Mouse (Mus musculus) neural tube, embryonic 14.5 days (tissue): ENCODE measurements around the gene Aqp9. TPM values are rescaled to one million over a fixed set of nuclear protein-coding genes. Genes with fewer than 3 reads are reported as not detected.
A peak's percentile ranks its signal among the peaks of the same experiment; 100 is the strongest.

Experiments used
- ATAC-seq: fragments of 200-750 bp; cut with Nextera tagmentation; 2 replicates; pipeline ENCODE4 v1.8.0; 2017; ENCODE audit warnings: low read depth, mild to moderate bottlenecking, moderate TSS enrichment, moderate library complexity
- H3K27ac ChIP-seq: fragments of 300-500 bp; sonication (generic); 2 replicates; pipeline ENCODE4 v1.5.1; 2014; ENCODE audit warnings: low read depth, mild to moderate bottlenecking, control low read depth, low read length, moderate library complexity, mixed read lengths
- H3K27me3 ChIP-seq: fragments of 300-500 bp; sonication (generic); 2 replicates; pipeline ENCODE4 v1.6.1; 2014; ENCODE audit warnings: low read length; ENCODE audit not compliant: control insufficient read depth, insufficient read depth
- H3K36me3 ChIP-seq: fragments of 300-500 bp; sonication (generic); 2 replicates; pipeline ENCODE4 v1.6.1; 2014; ENCODE audit warnings: low read length, mixed read lengths; ENCODE audit not compliant: control insufficient read depth, insufficient read depth
- H3K4me1 ChIP-seq: fragments of 300-500 bp; sonication (generic); 2 replicates; pipeline ENCODE4 v1.6.1; 2014; ENCODE audit warnings: low read length; ENCODE audit not compliant: control insufficient read depth, insufficient read depth
- H3K4me2 ChIP-seq: fragments of 300-500 bp; sonication (generic); 2 replicates; pipeline ENCODE4 v1.6.1; 2014; ENCODE audit warnings: mild to moderate bottlenecking, low read depth, low read length, control low read depth
- H3K4me3 ChIP-seq: fragments of 300-500 bp; sonication (generic); 2 replicates; pipeline ENCODE4 v1.5.1; 2014; ENCODE audit warnings: low read depth, low read length, control low read depth, mixed read lengths
- H3K9ac ChIP-seq: fragments of 300-500 bp; sonication (generic); replicated peaks from 2 replicates; pipeline ENCODE4 v1.6.1; 2014; ENCODE audit warnings: low read depth, mild to moderate bottlenecking, control low read depth, low read length, mixed read lengths
- H3K9me3 ChIP-seq: fragments of 300-500 bp; sonication (generic); 2 replicates; pipeline ENCODE4 v1.6.1; 2016; ENCODE audit warnings: low read length; ENCODE audit not compliant: control insufficient read depth
- WGBS: fragments of 180-500 bp; shearing (Covaris S2); extraction: QIAGEN DNeasy Blood & Tissue Kit; methylation state at CpG from one replicate; pipeline ENCODE4 v1.1.7; 2014; 5-methylcytosine and 5-hydroxymethylcytosine counted together
- polyA plus RNA-seq: library from polyadenylated mRNA; unstranded; fragments of >200 nt; fragmentation: Nextera tagmentation; extraction: Ambion mirVana; gene quantifications from 2 replicates; pipeline ENCODE4 v1.2.1, GENCODE M21; 2014

Gene Aqp9
- polyA plus RNA-seq, 1 experiment from 2014 or later: 0.74 TPM

GRCm38 (mm10) chr9:71174316-71174975 is 6.0 kb upstream of the Aqp9 start:
- H3K4me1 ChIP-seq: no peaks in the 10 kb centered on the region
- H3K9ac ChIP-seq: no peak overlapping the region
- ATAC-seq: no peak
- no peak overlapping the region for H3K4me3 ChIP-seq
- WGBS: 91% methylated on average over 5 of the region's 5 CpGs
- H3K9me3 ChIP-seq: no peaks in the 10 kb centered on the region
- no peak overlapping the region for H3K27ac ChIP-seq
- no peaks in the 10 kb centered on the region for H3K36me3 ChIP-seq
- no peak overlapping the region for H3K4me2 ChIP-seq
- H3K27me3 ChIP-seq: no peaks in the 10 kb centered on the region

GRCm38 (mm10) chr9:71173533-71173932 is 5.1 kb upstream of the Aqp9 start:
- Histone ChIP-seq H3K4me1 (no peaks in the 10 kb centered on the region), H3K36me3 (no peaks in the 10 kb centered on the region), H3K9me3 (no peaks in the 10 kb centered on the region), H3K4me3 (no peak overlapping the region), H3K4me2 (no peak overlapping the region), H3K27ac (no peak overlapping the region), H3K9ac (no peak overlapping the region), H3K27me3 (no peaks in the 10 kb centered on the region)
- no peak for ATAC-seq
- 73% methylated on average over 9 of the region's 9 CpGs for WGBS

- no peaks in the 10 kb centered on the region for H3K36me3 ChIP-seq
- WGBS: 20% methylated on average over 2 of the region's 2 CpGs
- peak overlapping the region; percentile 22; the same call in 1 of the 2 replicates for H3K27ac ChIP-seq
- no peaks in the 10 kb centered on the region for H3K9me3 ChIP-seq
- no peak overlapping the region for H3K9ac ChIP-seq
- H3K4me3 ChIP-seq: no peak overlapping the region
- H3K4me1 ChIP-seq: no peaks in the 10 kb centered on the region
- H3K27me3 ChIP-seq: no peaks in the 10 kb centered on the region
- no peak for ATAC-seq
- no peak overlapping the region for H3K4me2 ChIP-seq
Measured at GRCm38 (mm10) chr9:71167473-71168215, 838 bp downstream of the Aqp9 start.

GRCm38 (mm10) chr9:71166871-71167465 is 1.5 kb downstream of the Aqp9 start:
- H3K4me2 ChIP-seq: no peak overlapping the region
- no peak overlapping the region for H3K9ac ChIP-seq
- H3K27ac ChIP-seq: no peak overlapping the region
- H3K27me3 ChIP-seq: no peaks in the 10 kb centered on the region
- 62% methylated on average over 5 of the region's 5 CpGs for WGBS
- H3K4me1 ChIP-seq: no peaks in the 10 kb centered on the region
- no peak overlapping the region for H3K4me3 ChIP-seq
- no peaks in the 10 kb centered on the region for H3K36me3 ChIP-seq
- no peak for ATAC-seq
- H3K9me3 ChIP-seq: no peaks in the 10 kb centered on the region

- H3K9ac ChIP-seq: no peak overlapping the region
- WGBS: 89% methylated on average over 5 of the region's 5 CpGs
- ATAC-seq: no peak
- no peaks in the 10 kb centered on the region for H3K9me3 ChIP-seq
- H3K36me3 ChIP-seq: no peaks in the 10 kb centered on the region
- no peak overlapping the region for H3K4me2 ChIP-seq
- no peaks in the 10 kb centered on the region for H3K27me3 ChIP-seq
- no peak overlapping the region for H3K4me3 ChIP-seq
- H3K27ac ChIP-seq: no peak overlapping the region
- no peaks in the 10 kb centered on the region for H3K4me1 ChIP-seq
Measured at GRCm38 (mm10) chr9:71166019-71166705, 2.3 kb downstream of the Aqp9 start.

GRCm38 (mm10) chr9:71165510-71165909 is 3.0 kb downstream of the Aqp9 start:
- Histone ChIP-seq H3K27ac (no peak overlapping the region), H3K9ac (no peak overlapping the region), H3K4me1 (no peaks in the 10 kb centered on the region), H3K4me3 (no peak overlapping the region), H3K36me3 (no peaks in the 10 kb centered on the region), H3K27me3 (no peaks in the 10 kb centered on the region), H3K9me3 (no peaks in the 10 kb centered on the region), H3K4me2 (no peak overlapping the region)
- WGBS: 92% methylated on average over 2 of the region's 2 CpGs
- ATAC-seq: no peak

GRCm38 (mm10) chr9:71165061-71165460 is 3.4 kb downstream of the Aqp9 start:
- no peaks in the 10 kb centered on the region for H3K36me3 ChIP-seq
- WGBS: 89% methylated on average over 6 of the region's 6 CpGs
- H3K4me1 ChIP-seq: no peaks in the 10 kb centered on the region
- no peak overlapping the region for H3K27ac ChIP-seq
- ATAC-seq: no peak
- H3K4me2 ChIP-seq: no peak overlapping the region
- no peaks in the 10 kb centered on the region for H3K27me3 ChIP-seq
- no peak overlapping the region for H3K4me3 ChIP-seq
- no peaks in the 10 kb centered on the region for H3K9me3 ChIP-seq
- H3K9ac ChIP-seq: no peak overlapping the region

GRCm38 (mm10) chr9:71164353-71164752 is 4.1 kb downstream of the Aqp9 start:
- Histone ChIP-seq H3K9ac (no peak overlapping the region), H3K4me3 (no peak overlapping the region), H3K4me2 (no peak overlapping the region), H3K36me3 (no peaks in the 10 kb centered on the region), H3K9me3 (no peaks in the 10 kb centered on the region), H3K27ac (no peak overlapping the region), H3K27me3 (no peaks in the 10 kb centered on the region), H3K4me1 (no peaks in the 10 kb centered on the region)
- 89% methylated on average over 3 of the region's 3 CpGs for WGBS
- no peak for ATAC-seq
